10 mouse cellular contexts compared by ENCODE assay signal in the genomic region with DNA sequence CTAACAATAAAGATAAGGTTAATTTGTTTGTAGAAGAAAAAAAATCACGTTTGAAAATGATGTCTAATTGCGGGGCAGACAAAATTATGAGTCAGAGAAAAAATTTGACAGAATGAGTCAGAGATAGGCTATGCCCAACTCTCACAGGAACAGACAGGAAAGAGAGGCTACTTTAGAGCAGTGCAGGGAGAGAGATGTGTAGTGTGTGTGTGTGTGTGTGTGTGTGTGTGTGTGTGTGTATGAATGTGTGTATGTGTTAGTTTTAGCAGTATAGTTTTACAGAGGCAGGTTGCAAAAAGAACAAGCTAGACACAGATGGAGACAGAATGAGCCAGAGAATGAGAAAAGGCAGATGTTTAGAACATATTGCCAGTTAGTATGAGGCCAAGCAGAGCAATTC.
"Had no signal": no experiment of that assay in that cellular context is flagged by ENCODE, and none has a peak within 500 bp of the region (broad histone marks: within the 10 kb centered on the region; RNA-seq: fewer than 3 reads in every experiment).

No protein-coding gene starts in this region.

- ATAC-seq: liver, embryonic 12.5 days; midbrain, embryonic 13.5 days; midbrain, embryonic 16.5 days had no signal

- DNase-seq: kidney, postnatal 25 days; layer of hippocampus, adult 9-11 months; liver; lung, adult 18-20 months; lung, postnatal 10 days; lung, postnatal 36 days; thymus, postnatal 36 days had no signal
